10 mouse cellular contexts compared by ENCODE assay signal in genomic region chr15:82259510-82259909, GRCm38 (mm10). TPM values are rescaled to one million over a fixed set of nuclear protein-coding genes. Genes with fewer than 3 reads are reported as not detected.
DNase-seq lines count a peak whose midpoint lies in the region; ATAC-seq and TF ChIP-seq lines count a peak whose summit lies in the region.
"Had no signal": no experiment of that assay in that cellular context is flagged by ENCODE, and none has a peak within 500 bp of the region (broad histone marks: within the 10 kb centered on the region; RNA-seq: fewer than 3 reads in every experiment).

No protein-coding gene starts in this region.

- H3K27me3 ChIP-seq in heart, embryonic 11.5 days (ENCODE audit: control insufficient read depth, insufficient read depth, low read length): peaks cover 6% of the 10 kb centered on the region; the same call in 1 of the 2 replicates
- peaks cover 55% of the 10 kb centered on the region for H3K27me3 ChIP-seq in C2C12 (ENCODE audit: control insufficient read depth, insufficient read depth, insufficient read length)
- peaks cover 36% of the 10 kb centered on the region for H3K27me3 ChIP-seq in embryonic facial prominence, embryonic 10.5 days (replicated peaks; ENCODE audit: low read depth, poor library complexity, severe bottlenecking)
- H3K27me3 ChIP-seq in splenic B cell, adult 2 months (ENCODE audit: control insufficient read depth, insufficient read depth, low read length, poor library complexity, severe bottlenecking): no peaks in the 10 kb centered on the region

- H3ac ChIP-seq in C2C12 (ENCODE audit: control insufficient read depth, insufficient read length, low read depth): no peak overlapping the region

- DNase-seq in heart, adult 8-10 months (ENCODE audit: low spot score): peak; percentile 12
- peak; percentile 71 for DNase-seq in adrenal gland, postnatal 25 days
- peak; percentile 86 for DNase-seq in embryonic facial prominence, embryonic 10.5 days (ENCODE audit: low spot score)
- peak; percentile 50 for DNase-seq in layer of hippocampus, adult 9-11 months
- peak; percentile 90 for DNase-seq in splenic B cell, adult 2 months (ENCODE audit: low read depth, low spot score)

- H3K9ac ChIP-seq in heart, embryonic 11.5 days (ENCODE audit: low read depth, low read length): no peak overlapping the region
- H3K9ac ChIP-seq: embryonic facial prominence, embryonic 15.5 days; midbrain, embryonic 12.5 days had no signal

- peak; percentile 98 for TF ChIP-seq CTCF in C2C12 (IDR thresholded peaks at IDR 0.05; ENCODE audit: control insufficient read depth, insufficient read depth, insufficient read length)

- H3K4me2 ChIP-seq in heart, embryonic 11.5 days: no peak overlapping the region
- H3K4me2 ChIP-seq: embryonic facial prominence, embryonic 15.5 days; midbrain, embryonic 12.5 days had no signal

- no peak overlapping the region for H3K4me3 ChIP-seq in heart, embryonic 11.5 days (ENCODE audit: low read depth, low read length)
- no peak overlapping the region for H3K4me3 ChIP-seq in C2C12 (ENCODE audit: insufficient read depth, poor library complexity, severe bottlenecking)
- no peak overlapping the region for H3K4me3 ChIP-seq in embryonic facial prominence, embryonic 10.5 days
- H3K4me3 ChIP-seq: embryonic facial prominence, embryonic 15.5 days; midbrain, embryonic 12.5 days had no signal

- no peaks in the 10 kb centered on the region for H3K9me3 ChIP-seq in heart, embryonic 11.5 days (replicated peaks; ENCODE audit: control insufficient read depth, low read length)
- no peaks in the 10 kb centered on the region for H3K9me3 ChIP-seq in embryonic facial prominence, embryonic 10.5 days
- H3K9me3 ChIP-seq: embryonic facial prominence, embryonic 15.5 days; midbrain, embryonic 12.5 days had no signal

- no peak for ATAC-seq in heart, embryonic 11.5 days (replicated peaks; ENCODE audit: insufficient number of reproducible peaks, low FRiP score, low TSS enrichment)
- ATAC-seq in megakaryocyte progenitor cell, adult 5-6 weeks (replicated peaks; ENCODE audit: poor library complexity): peak; percentile 96

- 13% methylated on average over 16 of the region's 16 CpGs for WGBS in heart, embryonic 11.5 days (ENCODE audit: insufficient replicate concordance)
- 11% methylated on average over 16 of the region's 16 CpGs for WGBS in embryonic facial prominence, embryonic 10.5 days

- no peak overlapping the region for H3K27ac ChIP-seq in heart, embryonic 11.5 days (ENCODE audit: low read depth, low read length)
- no peak overlapping the region for H3K27ac ChIP-seq in embryonic facial prominence, embryonic 10.5 days (replicated peaks)
- H3K27ac ChIP-seq: embryonic facial prominence, embryonic 15.5 days; midbrain, embryonic 12.5 days had no signal

- no peaks in the 10 kb centered on the region for H3K36me3 ChIP-seq in heart, embryonic 11.5 days (ENCODE audit: control insufficient read depth, insufficient read depth, low read length)
- no peaks in the 10 kb centered on the region for H3K36me3 ChIP-seq in C2C12 (ENCODE audit: control insufficient read depth, insufficient read depth)
- H3K36me3 ChIP-seq in embryonic facial prominence, embryonic 10.5 days (replicated peaks): no peaks in the 10 kb centered on the region
- H3K36me3 ChIP-seq in splenic B cell, adult 2 months (ENCODE audit: control insufficient read depth, insufficient read depth, low read length, poor library complexity, severe bottlenecking): no peaks in the 10 kb centered on the region
- H3K36me3 ChIP-seq: embryonic facial prominence, embryonic 15.5 days; midbrain, embryonic 12.5 days had no signal

- no peaks in the 10 kb centered on the region for H3K79me3 ChIP-seq in C2C12 (ENCODE audit: low read depth)

- no peaks in the 10 kb centered on the region for H3K79me2 ChIP-seq in C2C12 (ENCODE audit: control insufficient read depth, insufficient read depth)

- no peaks in the 10 kb centered on the region for H3K4me1 ChIP-seq in heart, embryonic 11.5 days (ENCODE audit: control insufficient read depth, insufficient read depth, low read length)
- peaks cover 24% of the 10 kb centered on the region for H3K4me1 ChIP-seq in embryonic facial prominence, embryonic 10.5 days

TF ChIP-seq in C2C12, 6 proteins besides CTCF, POLR2A, EP300 and RAD21:
- TF ChIP-seq MYOD1 (IDR thresholded peaks at IDR 0.05; ENCODE audit: control insufficient read depth, insufficient read length, low read depth) (no peak), MAX (IDR thresholded peaks at IDR 0.05) (no peak), CEBPB (IDR thresholded peaks at IDR 0.05; ENCODE audit: low read depth) (no peak), FOSL1 (IDR thresholded peaks at IDR 0.05; ENCODE audit: insufficient read depth, low read length, poor library complexity, severe bottlenecking) (no peak), MYOG (IDR thresholded peaks at IDR 0.05; ENCODE audit: control insufficient read depth, extremely low read depth, insufficient read length) (no peak), USF1 (IDR thresholded peaks at IDR 0.05; ENCODE audit: low read depth) (no peak)

RNA-seq across cellular contexts. Expression of gene 1500009C09Rik, which starts 7.3 kb away (rescaled TPM):
- total RNA-seq in heart, adult 8-10 months (2022): not detected
- polyA plus RNA-seq in heart, embryonic 11.5 days (2014; fragmentation: Nextera tagmentation; extraction: Ambion mirVana): not detected in 2 replicates
- not detected for polyA plus RNA-seq in C2C12 (2012; fragmentation: generic; extraction: Trizol)
- 0.62 TPM in 1 of 2 replicates, not detected in the other for total RNA-seq in adrenal gland, postnatal 25 days (2021)
- polyA plus RNA-seq in embryonic facial prominence, embryonic 10.5 days (2016; fragmentation: Nextera tagmentation; extraction: Ambion mirVana): not detected in 2 replicates
- not detected in 2 replicates for total RNA-seq in megakaryocyte progenitor cell, adult 5-6 weeks (2015)
- total RNA-seq in megakaryocyte progenitor cell, adult 5-6 weeks (2017): not detected in 2 replicates
- polyA plus RNA-seq: embryonic facial prominence, embryonic 15.5 days had no signal

RNA-seq across cellular contexts. Expression of gene Cenpm, which starts 15.0 kb away (rescaled TPM):
- total RNA-seq in heart, adult 8-10 months (2022): 1 to 10 TPM in 1 of 4 experiments, under 1 TPM in 3; 0.29 to 1.5 (median 0.44) TPM
- 59.7 and 67.3 TPM in 2 replicates for polyA plus RNA-seq in heart, embryonic 11.5 days (2014; fragmentation: Nextera tagmentation; extraction: Ambion mirVana)
- 46.3 TPM for polyA plus RNA-seq in C2C12 (2012; fragmentation: generic; extraction: Trizol)
- total RNA-seq in adrenal gland, postnatal 25 days (2021): 5.9 and 7.5 TPM in 2 replicates
- polyA plus RNA-seq in embryonic facial prominence, embryonic 10.5 days (2016; fragmentation: Nextera tagmentation; extraction: Ambion mirVana): 81.5 and 82.5 TPM in 2 replicates
- total RNA-seq in megakaryocyte progenitor cell, adult 5-6 weeks (2015): 32.9 and 42.6 TPM in 2 replicates
- 16.5 and 24.9 TPM in 2 replicates for total RNA-seq in megakaryocyte progenitor cell, adult 5-6 weeks (2017)

RNA-seq across cellular contexts. Expression of gene Sept3, which starts 15.2 kb away (rescaled TPM):
- under 1 TPM; 0.16 to 0.90 (median 0.44) TPM for total RNA-seq in heart, adult 8-10 months (2022)
- polyA plus RNA-seq in heart, embryonic 11.5 days (2014; fragmentation: Nextera tagmentation; extraction: Ambion mirVana): 5.0 and 6.2 TPM in 2 replicates
- polyA plus RNA-seq in C2C12 (2012; fragmentation: generic; extraction: Trizol): 0.06 TPM
- total RNA-seq in adrenal gland, postnatal 25 days (2021): 3.0 and 4.3 TPM in 2 replicates
- polyA plus RNA-seq in embryonic facial prominence, embryonic 10.5 days (2016; fragmentation: Nextera tagmentation; extraction: Ambion mirVana): 49.4 and 55.6 TPM in 2 replicates
- total RNA-seq in megakaryocyte progenitor cell, adult 5-6 weeks (2015): 0.07 TPM in 1 of 2 replicates, not detected in the other
- 0.08 TPM in 1 of 2 replicates, not detected in the other for total RNA-seq in megakaryocyte progenitor cell, adult 5-6 weeks (2017)

RNA-seq across cellular contexts. Expression of gene Tnfrsf13c, which starts 35.3 kb away (rescaled TPM):
- under 1 TPM in 1 of 4 experiments, not detected in 3; 0.26 TPM for total RNA-seq in heart, adult 8-10 months (2022)
- polyA plus RNA-seq in heart, embryonic 11.5 days (2014; fragmentation: Nextera tagmentation; extraction: Ambion mirVana): 0.29 TPM in 1 of 2 replicates, not detected in the other
- polyA plus RNA-seq in C2C12 (2012; fragmentation: generic; extraction: Trizol): 0.16 TPM
- 0.21 TPM in 1 of 2 replicates, not detected in the other for total RNA-seq in adrenal gland, postnatal 25 days (2021)
- polyA plus RNA-seq in embryonic facial prominence, embryonic 10.5 days (2016; fragmentation: Nextera tagmentation; extraction: Ambion mirVana): 0.10 and 0.75 TPM in 2 replicates
- total RNA-seq in megakaryocyte progenitor cell, adult 5-6 weeks (2015): 2.1 and 2.4 TPM in 2 replicates
- total RNA-seq in megakaryocyte progenitor cell, adult 5-6 weeks (2017): 0.34 and 0.92 TPM in 2 replicates
- polyA plus RNA-seq: midbrain, embryonic 12.5 days had no signal

RNA-seq across cellular contexts. Expression of gene Wbp2nl, which starts 39.2 kb away (rescaled TPM):
- not detected for total RNA-seq in heart, adult 8-10 months (2022)
- polyA plus RNA-seq in heart, embryonic 11.5 days (2014; fragmentation: Nextera tagmentation; extraction: Ambion mirVana): 0.40 and 0.56 TPM in 2 replicates
- not detected for polyA plus RNA-seq in C2C12 (2012; fragmentation: generic; extraction: Trizol)
- total RNA-seq in adrenal gland, postnatal 25 days (2021): not detected in 2 replicates
- 0.14 TPM in 1 of 2 replicates, not detected in the other for polyA plus RNA-seq in embryonic facial prominence, embryonic 10.5 days (2016; fragmentation: Nextera tagmentation; extraction: Ambion mirVana)
- total RNA-seq in megakaryocyte progenitor cell, adult 5-6 weeks (2015): 0.17 TPM in 1 of 2 replicates, not detected in the other
- total RNA-seq in megakaryocyte progenitor cell, adult 5-6 weeks (2017): not detected in 2 replicates
- polyA plus RNA-seq: embryonic facial prominence, embryonic 15.5 days had no signal

Comparison
In these comparisons a context has a peak if more than half of its experiments do, and no peak if none do; other contexts are left out.
1. DNase-seq: peak in every context shown above with its lines; median percentile 90 in splenic B cell, adult 2 months; 86 in embryonic facial prominence, embryonic 10.5 days; 71 in adrenal gland, postnatal 25 days; 50 in layer of hippocampus, adult 9-11 months; 12 in heart, adult 8-10 months.